Mouse (Mus musculus) kidney, postnatal 0 days (tissue): ENCODE measurements at regions not wholly inside any gene's neighbourhood (a gene's known extent, or its start where the extent isn't known, plus 50 kb on each side); places are given as distances from the start of the nearest gene placed in this dataset.

Experiments
- ATAC-seq: fragments of 200-750 bp; cut with Nextera tagmentation; replicated peaks from 2 replicates; pipeline ENCODE4 v1.8.0; 2017; ENCODE audit warnings: low read depth, moderate number of reproducible peaks, moderate TSS enrichment, moderate library complexity; ENCODE audit not compliant: low FRiP score
- DNase-seq: peaks from one replicate; pipeline ENCODE4 v3.0.0-alpha.2; 2016; ENCODE audit warnings: low spot score
- H3K27ac ChIP-seq: fragments of 300-500 bp; sonication (generic); 2 replicates; pipeline ENCODE4 v1.5.1; 2014; ENCODE audit warnings: mild to moderate bottlenecking
- H3K27me3 ChIP-seq: fragments of 300-500 bp; sonication (generic); 2 replicates; pipeline ENCODE4 v1.6.1; 2014; ENCODE audit warnings: low read length, mixed read lengths; ENCODE audit not compliant: insufficient read depth
- H3K36me3 ChIP-seq: fragments of 300-500 bp; sonication (generic); 2 replicates; pipeline ENCODE4 v1.6.1; 2014; ENCODE audit warnings: low read length, mixed read lengths; ENCODE audit not compliant: insufficient read depth
- H3K4me1 ChIP-seq: fragments of 300-500 bp; sonication (generic); replicated peaks from 2 replicates; pipeline ENCODE4 v1.6.1; 2014; ENCODE audit warnings: antibody characterized with exemption, low read length, mixed read lengths; ENCODE audit not compliant: insufficient read depth
- H3K4me2 ChIP-seq: fragments of 300-500 bp; sonication (generic); 2 replicates; pipeline ENCODE4 v1.6.1; 2014; ENCODE audit warnings: mild to moderate bottlenecking, low read length, moderate library complexity, mixed read lengths
- H3K4me3 ChIP-seq: fragments of 300-500 bp; sonication (generic); replicated peaks from 2 replicates; pipeline ENCODE4 v1.5.1; 2014; ENCODE audit warnings: low read depth, low read length
- H3K9ac ChIP-seq: fragments of 300-500 bp; sonication (generic); 2 replicates; pipeline ENCODE4 v1.6.1; 2014; ENCODE audit warnings: low read depth, low read length
- H3K9me3 ChIP-seq: fragments of 300-500 bp; sonication (generic); replicated peaks from 2 replicates; pipeline ENCODE4 v1.6.1; 2016; ENCODE audit warnings: low read length, inconsistent platforms, mixed read lengths
- CTCF ChIP-seq: IDR thresholded peaks from 2 replicates; pipeline ENCODE4 v1.5.1; 2016; ENCODE audit warnings: antibody characterized with exemption, low read depth, mild to moderate bottlenecking, moderate library complexity
- WGBS: fragments of 180-500 bp; shearing (Covaris S2); extraction: QIAGEN DNeasy Blood & Tissue Kit; methylation state at CpG from one replicate; pipeline ENCODE4 v1.1.7; 2014; 5-methylcytosine and 5-hydroxymethylcytosine counted together

DNA sequence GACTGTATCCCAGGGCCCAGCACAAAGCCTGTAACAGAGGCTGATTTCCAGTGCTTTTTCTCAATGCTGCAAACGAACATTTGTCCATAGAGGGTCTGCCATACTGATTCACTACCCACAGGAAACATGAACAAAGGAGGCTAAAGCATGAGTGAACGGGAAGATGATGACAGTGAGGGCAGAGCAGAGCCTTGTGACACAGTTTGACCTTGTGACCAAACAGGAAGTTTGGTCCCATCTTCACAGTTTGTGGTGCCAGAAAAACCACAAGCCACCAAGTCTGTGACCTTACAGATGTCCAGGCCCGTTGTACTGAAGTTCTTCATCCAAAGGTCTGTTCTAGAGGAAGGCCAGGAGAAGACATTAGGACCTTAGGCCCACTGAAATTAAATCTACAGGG, 974.4 kb downstream of the Epha4 start:
- 60% methylated on average over 3 of the region's 3 CpGs for WGBS

DNA sequence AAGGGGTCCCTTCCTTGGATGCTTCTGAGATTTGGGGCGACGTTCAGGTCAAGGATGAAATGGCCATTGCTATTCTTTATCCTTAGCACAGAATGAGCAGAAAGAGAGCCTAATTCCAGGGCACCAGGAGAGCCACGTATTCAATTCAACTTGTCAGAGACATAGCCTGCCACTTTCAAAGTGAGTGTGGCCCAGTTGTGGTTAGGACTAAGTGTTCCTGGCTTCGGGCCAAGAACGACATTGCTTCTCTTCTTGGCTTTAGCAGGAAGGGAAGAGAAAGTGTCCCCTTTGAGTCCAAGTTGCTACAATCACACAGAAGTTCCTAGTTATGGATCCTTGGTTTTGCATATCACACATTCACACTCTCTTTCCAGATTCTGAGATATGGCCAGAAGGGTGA, 964.0 kb downstream of the Epha4 start:
- no peaks in the 10 kb centered on the region for H3K9me3 ChIP-seq
- peak; percentile 45 for DNase-seq
- WGBS, result 65% methylated on average over 5 of the region's 5 CpGs
- no peaks in the 10 kb centered on the region for H3K4me1 ChIP-seq
- H3K9ac ChIP-seq, result no peak overlapping the region
- no peaks in the 10 kb centered on the region for H3K36me3 ChIP-seq
- no peak overlapping the region for H3K4me3 ChIP-seq
- H3K27me3 ChIP-seq, result no peaks in the 10 kb centered on the region
- TF ChIP-seq CTCF, result no peak
- ATAC-seq, result no peak
- H3K27ac ChIP-seq, result no peak overlapping the region
- no peak overlapping the region for H3K4me2 ChIP-seq

More for the DNA sequence above, 974.4 kb downstream of the Epha4 start:
- TF ChIP-seq CTCF, result no peak
- Histone ChIP-seq H3K36me3 (no peaks in the 10 kb centered on the region), H3K9me3 (no peaks in the 10 kb centered on the region), H3K4me2 (no peak overlapping the region), H3K27me3 (no peaks in the 10 kb centered on the region), H3K27ac (no peak overlapping the region), H3K4me3 (no peak overlapping the region), H3K9ac (no peak overlapping the region), H3K4me1 (no peaks in the 10 kb centered on the region)
- DNase-seq (no peak), ATAC-seq (no peak)

DNA sequence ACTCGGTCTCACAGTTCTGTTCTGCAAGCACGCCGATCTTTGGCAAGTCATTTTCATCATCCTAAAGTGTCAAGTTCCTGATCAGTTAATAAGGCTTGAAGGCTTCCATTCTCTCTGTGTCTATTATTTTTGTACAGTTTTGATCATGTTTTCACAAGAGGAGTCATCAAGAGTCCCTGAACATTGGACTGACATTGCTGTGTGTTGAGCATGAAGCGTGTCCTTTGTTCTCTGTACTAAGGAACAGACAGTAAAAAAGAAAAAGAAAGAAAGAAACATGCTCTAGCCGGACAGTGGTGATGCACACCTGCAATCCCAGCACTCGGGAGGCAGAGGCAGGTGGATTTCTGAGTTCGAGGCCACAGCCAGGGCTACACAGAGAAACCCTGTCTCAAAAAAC, 955.4 kb downstream of the Epha4 start:
- 90% methylated on average over 7 of the region's 7 CpGs for WGBS
- no peak overlapping the region for H3K27ac ChIP-seq
- H3K36me3 ChIP-seq, result no peaks in the 10 kb centered on the region
- ATAC-seq (no peak), DNase-seq (no peak)
- H3K9ac ChIP-seq, result no peak overlapping the region
- no peak overlapping the region for H3K4me2 ChIP-seq
- no peaks in the 10 kb centered on the region for H3K9me3 ChIP-seq
- TF ChIP-seq CTCF, result no peak
- H3K4me1 ChIP-seq, result no peaks in the 10 kb centered on the region
- no peaks in the 10 kb centered on the region for H3K27me3 ChIP-seq
- H3K4me3 ChIP-seq, result no peak overlapping the region

DNA sequence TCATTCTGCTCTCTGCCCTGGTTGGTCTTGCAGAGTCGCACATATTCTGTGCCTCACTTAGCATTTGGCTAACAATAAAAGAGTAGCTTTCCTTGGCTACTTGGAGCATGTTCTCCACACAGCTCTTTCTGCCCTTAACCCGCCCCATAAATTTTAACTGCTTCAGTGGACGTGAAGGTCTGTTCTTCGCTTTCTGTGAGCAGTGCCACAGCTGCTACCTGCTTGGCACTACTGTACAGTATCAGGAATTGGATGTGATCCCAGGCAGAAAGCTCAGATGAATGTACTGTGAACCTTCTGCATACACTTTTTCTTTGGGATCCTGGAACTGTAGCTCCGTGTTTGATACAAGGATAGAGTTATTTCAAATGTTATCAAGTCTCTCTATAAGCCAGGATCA, 939.4 kb downstream of the Epha4 start:
- WGBS, result 27% methylated on average over 5 of the region's 5 CpGs
- no peaks in the 10 kb centered on the region for H3K36me3 ChIP-seq
- no peak overlapping the region for H3K4me3 ChIP-seq
- H3K27me3 ChIP-seq, result no peaks in the 10 kb centered on the region
- no peak overlapping the region for H3K4me2 ChIP-seq
- ATAC-seq (no peak), DNase-seq (peak; percentile 41)
- H3K9me3 ChIP-seq, result no peaks in the 10 kb centered on the region
- no peak overlapping the region for H3K9ac ChIP-seq
- TF ChIP-seq CTCF, result no peak
- H3K27ac ChIP-seq, result no peak overlapping the region
- H3K4me1 ChIP-seq, result no peaks in the 10 kb centered on the region

DNA sequence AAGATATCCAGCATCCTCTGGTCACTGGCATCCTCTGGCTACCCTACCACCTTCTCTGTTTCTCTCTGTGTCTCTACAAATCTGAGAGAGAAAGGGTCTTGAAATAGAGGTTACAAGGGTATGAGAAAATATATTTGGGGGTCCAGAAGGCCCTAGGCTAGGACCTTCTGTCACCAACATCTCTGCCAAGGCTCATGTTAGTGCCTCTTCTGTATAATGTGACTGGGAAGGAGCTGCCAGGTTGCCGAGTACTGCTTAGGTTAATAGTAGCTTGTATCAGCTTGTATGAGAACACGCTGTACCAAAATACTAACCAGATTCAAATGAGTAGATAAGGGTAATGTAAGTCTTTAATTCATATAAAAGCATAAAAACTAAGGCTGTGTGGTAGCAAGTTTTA, 929.0 kb downstream of the Epha4 start:
- WGBS, result 90% methylated on average over 2 of the region's 2 CpGs
- Histone ChIP-seq H3K9me3 (no peaks in the 10 kb centered on the region), H3K4me2 (no peak overlapping the region), H3K9ac (no peak overlapping the region), H3K4me1 (no peaks in the 10 kb centered on the region), H3K27me3 (no peaks in the 10 kb centered on the region), H3K36me3 (no peaks in the 10 kb centered on the region), H3K27ac (no peak overlapping the region), H3K4me3 (no peak overlapping the region)
- DNase-seq (no peak), ATAC-seq (no peak)
- TF ChIP-seq CTCF, result no peak

DNA sequence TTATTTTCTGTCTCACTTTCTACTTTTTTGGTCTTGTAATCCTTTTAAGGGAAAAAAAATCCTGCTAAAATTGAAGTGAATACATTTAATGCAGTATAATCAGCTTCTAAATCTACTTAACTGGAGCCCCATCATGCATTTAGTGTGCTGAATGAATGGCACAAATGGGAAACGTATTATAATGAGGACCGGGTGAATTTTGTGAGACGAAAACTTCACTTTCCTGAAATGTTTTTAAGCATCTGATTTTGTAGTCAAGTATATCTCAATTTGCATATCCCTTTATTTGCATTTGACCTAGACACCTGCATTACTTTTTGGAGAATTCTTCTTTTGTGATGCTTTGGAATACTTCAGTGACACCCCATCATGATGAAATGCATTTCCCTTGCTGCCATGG, 889.1 kb downstream of the Epha4 start:
- Histone ChIP-seq H3K27ac (no peak overlapping the region), H3K4me2 (no peak overlapping the region), H3K9ac (no peak overlapping the region), H3K27me3 (no peaks in the 10 kb centered on the region), H3K9me3 (no peaks in the 10 kb centered on the region), H3K4me1 (no peaks in the 10 kb centered on the region), H3K4me3 (no peak overlapping the region), H3K36me3 (no peaks in the 10 kb centered on the region)
- TF ChIP-seq CTCF, result no peak
- ATAC-seq (no peak), DNase-seq (no peak)
- WGBS, result 91% methylated on average over 3 of the region's 3 CpGs

DNA sequence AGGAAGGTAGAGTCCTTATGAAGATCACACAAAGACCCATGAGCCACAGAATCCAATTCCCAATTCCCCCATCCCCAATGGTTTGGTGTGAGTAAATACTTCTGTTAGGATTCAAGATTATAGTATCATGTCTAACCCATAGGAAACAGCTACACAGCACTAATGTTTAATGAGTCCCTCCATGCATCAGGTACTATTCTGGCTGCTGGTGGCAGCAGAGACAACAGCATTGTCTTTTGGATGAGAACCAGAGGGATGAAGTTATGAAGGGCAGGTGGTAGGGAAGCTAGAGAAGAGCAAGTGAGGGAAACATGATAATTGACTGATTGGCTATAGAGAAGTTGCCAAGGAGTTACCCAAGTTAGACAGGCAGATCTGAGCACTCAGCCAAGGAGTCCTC, 885.0 kb downstream of the Epha4 start:
- no peak for DNase-seq
- Histone ChIP-seq H3K9me3 (no peaks in the 10 kb centered on the region), H3K36me3 (no peaks in the 10 kb centered on the region), H3K27me3 (no peaks in the 10 kb centered on the region), H3K4me3 (no peak overlapping the region), H3K27ac (no peak overlapping the region), H3K9ac (no peak overlapping the region), H3K4me2 (no peak overlapping the region), H3K4me1 (no peaks in the 10 kb centered on the region)
- TF ChIP-seq CTCF, result peak; percentile 8; the same call in 1 of the 2 replicates
- ATAC-seq, result no peak
